Comparison of ENCODE assay signal across 8 mouse cellular contexts in the genomic region with DNA sequence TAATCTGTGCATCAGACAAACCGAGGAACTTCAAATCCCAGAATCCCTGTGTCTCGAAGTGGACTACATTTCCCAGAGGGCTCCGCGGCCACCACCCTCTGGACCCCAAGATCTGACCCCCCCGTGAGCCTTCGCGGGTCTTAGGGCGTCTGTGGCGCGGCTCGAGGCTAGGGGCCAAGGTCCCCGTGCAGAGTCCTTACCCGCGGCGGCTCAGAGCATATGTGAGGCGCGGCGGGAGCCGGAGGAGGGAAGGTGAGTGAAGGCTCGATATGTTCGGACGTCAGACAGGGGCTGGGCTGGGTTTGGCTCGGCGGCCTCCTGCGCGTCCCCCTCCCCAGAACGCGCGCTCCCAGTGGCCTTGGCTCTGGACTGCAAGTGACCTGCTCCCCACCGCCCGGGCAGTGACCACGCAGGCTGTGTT. TPM values are rescaled to one million over a fixed set of nuclear protein-coding genes. Genes with fewer than 3 reads are reported as not detected.
DNase-seq lines count a peak whose midpoint lies in the region; ATAC-seq and TF ChIP-seq lines count a peak whose summit lies in the region.

A gene (plus strand): TSS at position 107 of the 421 bp plus-strand sequence.

- CTCF ChIA-PET in Patski (lab: Charles Lee), result no interaction called here

- peak within 1 kb of the TSS; percentile 64 for H3K9ac ChIP-seq in liver, embryonic 16.5 days (ENCODE audit: low read depth, low read length)

- no peaks in the 10 kb centered on the region for H3K9me3 ChIP-seq in liver, embryonic 16.5 days (replicated peaks; ENCODE audit: control insufficient read depth, low read length)

- POLR2A ChIA-PET in Patski (lab: Charles Lee), result interaction anchor here (0.6 kb wide), 1 partner anchor 420 kb away, joined by 3 read pairs; no protein-coding TSS in a partner anchor

- ATAC-seq in Patski, result peak; percentile 93
- ATAC-seq in liver, embryonic 16.5 days (ENCODE audit: low read depth), result peak; percentile 75
- no peak for ATAC-seq in CD4-positive, CD25-positive, alpha-beta regulatory T cell, adult 4 months

- no peak for DNase-seq in Patski (ENCODE audit: low read depth, low spot score)
- peak; percentile 84 to 85 for DNase-seq in cerebellum, adult 2 months
- DNase-seq in forelimb bud, embryonic 11.5 days (ENCODE audit: low read depth, low spot score), result peak; percentile 68
- peak; percentile 70 for DNase-seq in heart, postnatal 36 days
- DNase-seq in layer of hippocampus, adult 18-20 months (ENCODE audit: low spot score in 2 of 2), result peak; percentile 52 to 78
- peak; percentile 18 for DNase-seq in ovary, postnatal 10 days (ENCODE audit: low spot score)

- H3K4me3 ChIP-seq in cerebellum, adult 2 months (replicated peaks; ENCODE audit: insufficient read depth, low read depth, low read length), result peak within 1 kb of the TSS; percentile 60
- peak within 1 kb of the TSS; percentile 67 for H3K4me3 ChIP-seq in liver, embryonic 16.5 days (ENCODE audit: low read depth, low read length)

- TF ChIP-seq POLR2A in cerebellum, adult 2 months (IDR thresholded peaks at IDR 0.05; ENCODE audit: borderline replicate concordance, insufficient read depth, low read length), result peak; percentile 35; the same call in 1 of the 2 replicates

- H3K27me3 ChIP-seq in Patski, result no peaks in the 10 kb centered on the region
- H3K27me3 ChIP-seq in cerebellum, adult 2 months (ENCODE audit: control insufficient read depth, insufficient read depth, low read length), result no peaks in the 10 kb centered on the region
- H3K27me3 ChIP-seq in liver, embryonic 16.5 days (ENCODE audit: control insufficient read depth, insufficient read depth, low read depth, low read length), result no peaks in the 10 kb centered on the region

- H3K4me1 ChIP-seq in cerebellum, adult 2 months (ENCODE audit: control insufficient read depth, insufficient read depth, low read length), result peaks cover 6% of the 10 kb centered on the region
- no peaks in the 10 kb centered on the region for H3K4me1 ChIP-seq in liver, embryonic 16.5 days (ENCODE audit: control insufficient read depth, low read depth, low read length)

- intact Hi-C loops in heart, postnatal 36 days (cut with DNase I), result loop anchor here (2.0 kb wide), 2 partner anchors 128 to 232 kb away; a partner anchor contains a TSS

- H3K27ac ChIP-seq in cerebellum, adult 2 months (ENCODE audit: insufficient read depth, low read length), result peak within 1 kb of the TSS; percentile 44
- H3K27ac ChIP-seq in liver, embryonic 16.5 days (ENCODE audit: low read length), result no peak within 1 kb of the TSS

- no peaks in the 10 kb centered on the region for H3K36me3 ChIP-seq in liver, embryonic 16.5 days (ENCODE audit: control insufficient read depth, insufficient read depth)

- in situ Hi-C loops in Patski (cut with MboI; ENCODE audit: low pct_unique_long_range_greater_than_20kb), result loop anchor here (5.0 to 25.0 kb wide), 3 partner anchors 122 to 478 kb away; a partner anchor contains a TSS

- TF ChIP-seq CTCF in Patski (IDR thresholded peaks at IDR 0.05), result peak; percentile 31
- TF ChIP-seq CTCF in cerebellum, adult 2 months (IDR thresholded peaks at IDR 0.05; ENCODE audit: borderline replicate concordance, insufficient read depth, low read depth, low read length), result no peak

- WGBS in cerebellum, adult 2 months, result under 1% methylated on average over 32 of the region's 32 CpGs
- under 1% methylated on average over 32 of the region's 32 CpGs for WGBS in liver, embryonic 16.5 days (ENCODE audit: insufficient replicate concordance)

- peak within 1 kb of the TSS; percentile 65 for H3K4me2 ChIP-seq in liver, embryonic 16.5 days (ENCODE audit: low read depth, low read length)

RNA-seq across cellular contexts. Expression of the gene that starts here (rescaled TPM):
- 9.1 TPM for polyA plus RNA-seq in Patski (2021)
- polyA plus RNA-seq in cerebellum, adult 2 months (2012; rRNA removed), result 10.6 and 11.1 TPM in 2 replicates
- total RNA-seq in heart, postnatal 36 days (2021), result 1 to 10 TPM; 1.4 to 1.8 TPM
- total RNA-seq in layer of hippocampus, adult 18-20 months (2021), result 10 to 100 TPM in 1 of 2 experiments, 1 to 10 TPM in 1; 10.0 to 11.7 TPM
- polyA plus RNA-seq in liver, embryonic 16.5 days (2015; fragmentation: Nextera tagmentation; extraction: Ambion mirVana), result 1.4 and 1.7 TPM in 2 replicates
- polyA plus RNA-seq in CD4-positive, CD25-positive, alpha-beta regulatory T cell, adult 4 months (2017; shearing (Covaris generic)), result not detected
